Comparison of ENCODE assay signal across 12 mouse cellular contexts in genomic region chr12:86682178-86682577, GRCm38 (mm10). TPM values are rescaled to one million over a fixed set of nuclear protein-coding genes. Genes with fewer than 3 reads are reported as not detected.
DNase-seq lines count a peak whose midpoint lies in the region; ATAC-seq and TF ChIP-seq lines count a peak whose summit lies in the region.
"Had no signal": no experiment of that assay in that cellular context is flagged by ENCODE, and none has a peak within 500 bp of the region (broad histone marks: within the 10 kb centered on the region; RNA-seq: fewer than 3 reads in every experiment).

No protein-coding gene starts in this region.

- ATAC-seq in heart, embryonic 14.5 days (ENCODE audit: insufficient number of reproducible peaks, insufficient read depth, low FRiP score, low read depth), result no peak
- no peak for ATAC-seq in forebrain, embryonic 15.5 days (replicated peaks)
- ATAC-seq in midbrain, embryonic 13.5 days, result no peak

- peak overlapping the region in 1 of 2 experiments; percentile 2; a peak in 1 of 4 replicates for H3K4me3 ChIP-seq in heart, embryonic 14.5 days (ENCODE audit: control insufficient read depth in 1 of 2, insufficient read depth in 1 of 2, low read depth in 1 of 2, low read length in 2 of 2)
- peak overlapping the region; percentile 95 for H3K4me3 ChIP-seq in cortical plate, adult 2 months (ENCODE audit: insufficient read depth, low read length)
- peak overlapping the region; percentile 69 for H3K4me3 ChIP-seq in forebrain, embryonic 15.5 days
- H3K4me3 ChIP-seq in midbrain, embryonic 13.5 days (replicated peaks), result peak overlapping the region; percentile 98

- no peak for TF ChIP-seq CTCF in cortical plate, adult 2 months (IDR thresholded peaks at IDR 0.05; ENCODE audit: extremely low read depth, insufficient read depth, low read length)

- H3K27ac ChIP-seq in heart, embryonic 14.5 days (replicated peaks in 1 of 2; ENCODE audit: control insufficient read depth in 1 of 2, insufficient read depth in 1 of 2, low read depth in 2 of 2, low read length in 2 of 2), result 0 out of 4 replicates have a peak overlapping the region, but pooled peaks of 1 of the 2 experiments have one; percentile 14
- H3K27ac ChIP-seq in cortical plate, adult 2 months (ENCODE audit: insufficient read depth, low read length), result no peak overlapping the region
- no peak overlapping the region; the same call in 1 of the 2 replicates for H3K27ac ChIP-seq in forebrain, embryonic 15.5 days (replicated peaks)
- H3K27ac ChIP-seq in midbrain, embryonic 13.5 days, result no peak overlapping the region; the same call in 1 of the 2 replicates

- peaks cover 13% of the 10 kb centered on the region for H3K36me3 ChIP-seq in heart, embryonic 14.5 days (ENCODE audit: control insufficient read depth, insufficient read depth, low read length)
- H3K36me3 ChIP-seq in forebrain, embryonic 15.5 days, result peaks cover 11% of the 10 kb centered on the region
- peaks cover 40% of the 10 kb centered on the region for H3K36me3 ChIP-seq in midbrain, embryonic 13.5 days

- intact Hi-C loops in heart, postnatal 36 days (cut with DNase I), result no loop called here

- peak overlapping the region; percentile 99 for H3K4me2 ChIP-seq in heart, embryonic 14.5 days (ENCODE audit: low read length)
- peak overlapping the region; percentile 76 for H3K4me2 ChIP-seq in forebrain, embryonic 15.5 days (replicated peaks)
- H3K4me2 ChIP-seq in midbrain, embryonic 13.5 days (replicated peaks), result peak overlapping the region; percentile 95

- no peak for DNase-seq in heart, postnatal 36 days
- no peak for DNase-seq in testis, postnatal 14 days (ENCODE audit: low spot score)
- DNase-seq in spleen, adult 12 weeks (ENCODE audit: low spot score), result no peak
- DNase-seq: heart, postnatal 10 days; right cerebral cortex, postnatal 4 days; thymus, postnatal 14 days had no signal

- WGBS in heart, embryonic 14.5 days, result 77% methylated on average over 8 of the region's 8 CpGs
- 66% methylated on average over 8 of the region's 8 CpGs for WGBS in forebrain, embryonic 15.5 days
- WGBS in midbrain, embryonic 13.5 days, result 88% methylated on average over 8 of the region's 8 CpGs

- no peak for TF ChIP-seq POLR2A in cortical plate, adult 2 months (IDR thresholded peaks at IDR 0.05; ENCODE audit: extremely low read depth, insufficient read depth, low read length)

- peaks cover 6 to 27% of the 10 kb centered on the region in 2 experiments; a peak in 3 of 4 replicates for H3K4me1 ChIP-seq in heart, embryonic 14.5 days (ENCODE audit: control insufficient read depth in 2 of 2, insufficient read depth in 2 of 2, low read length in 2 of 2)
- H3K4me1 ChIP-seq in cortical plate, adult 2 months (ENCODE audit: control insufficient read depth, insufficient read depth, low read length), result peaks cover 8% of the 10 kb centered on the region
- peaks cover 53% of the 10 kb centered on the region for H3K4me1 ChIP-seq in forebrain, embryonic 15.5 days
- H3K4me1 ChIP-seq in midbrain, embryonic 13.5 days (replicated peaks), result peaks cover 57% of the 10 kb centered on the region

- no peaks in the 10 kb centered on the region for H3K27me3 ChIP-seq in heart, embryonic 14.5 days (ENCODE audit: control insufficient read depth, insufficient read depth, low read length)
- H3K27me3 ChIP-seq in forebrain, embryonic 15.5 days, result no peaks in the 10 kb centered on the region
- H3K27me3 ChIP-seq in midbrain, embryonic 13.5 days, result 0 out of 2 replicates have a peak, but pooled peaks cover 6% of the 10 kb centered on the region

- H3K9me3 ChIP-seq in heart, embryonic 14.5 days (ENCODE audit: control insufficient read depth, low read length), result no peaks in the 10 kb centered on the region
- no peaks in the 10 kb centered on the region for H3K9me3 ChIP-seq in forebrain, embryonic 15.5 days
- H3K9me3 ChIP-seq in midbrain, embryonic 13.5 days, result no peaks in the 10 kb centered on the region

- no peak overlapping the region; the same call in 1 of the 2 replicates for H3K9ac ChIP-seq in heart, embryonic 14.5 days (ENCODE audit: low read length)
- no peak overlapping the region for H3K9ac ChIP-seq in forebrain, embryonic 15.5 days (replicated peaks)
- 0 out of 2 replicates have a peak overlapping the region, but pooled peaks have one; percentile 33 for H3K9ac ChIP-seq in midbrain, embryonic 13.5 days (replicated peaks)

RNA-seq across cellular contexts. Expression of gene Vash1, which starts 3.7 kb away (rescaled TPM):
- 10.7 and 11.0 TPM in 2 replicates for polyA plus RNA-seq in heart, embryonic 14.5 days (2014; fragmentation: Nextera tagmentation; extraction: Ambion mirVana)
- total RNA-seq in heart, postnatal 36 days (2021), result 10 to 100 TPM; 14.0 to 17.0 TPM
- 14.7 and 15.8 TPM in 2 replicates for polyA plus RNA-seq in cortical plate, adult 2 months (2012; rRNA removed)
- polyA plus RNA-seq in forebrain, embryonic 15.5 days (2015; fragmentation: Nextera tagmentation; extraction: Ambion mirVana), result 42.8 and 50.9 TPM in 2 replicates
- 31.3 and 40.6 TPM in 2 replicates for polyA plus RNA-seq in midbrain, embryonic 13.5 days (2015; fragmentation: Nextera tagmentation; extraction: Ambion mirVana)

RNA-seq across cellular contexts. Expression of gene Angel1, which starts 44.1 kb away (rescaled TPM):
- polyA plus RNA-seq in heart, embryonic 14.5 days (2014; fragmentation: Nextera tagmentation; extraction: Ambion mirVana), result 8.4 and 9.6 TPM in 2 replicates
- total RNA-seq in heart, postnatal 36 days (2021), result 1 to 10 TPM; 3.2 to 4.4 TPM
- 10.3 and 10.5 TPM in 2 replicates for polyA plus RNA-seq in cortical plate, adult 2 months (2012; rRNA removed)
- 10.6 and 10.7 TPM in 2 replicates for polyA plus RNA-seq in forebrain, embryonic 15.5 days (2015; fragmentation: Nextera tagmentation; extraction: Ambion mirVana)
- polyA plus RNA-seq in midbrain, embryonic 13.5 days (2015; fragmentation: Nextera tagmentation; extraction: Ambion mirVana), result 10.3 and 10.9 TPM in 2 replicates

RNA-seq across cellular contexts. Expression of gene Lrrc74a, which starts 52.0 kb away (rescaled TPM):
- not detected in 2 replicates for polyA plus RNA-seq in heart, embryonic 14.5 days (2014; fragmentation: Nextera tagmentation; extraction: Ambion mirVana)
- not detected for total RNA-seq in heart, postnatal 36 days (2021)
- not detected in 2 replicates for polyA plus RNA-seq in cortical plate, adult 2 months (2012; rRNA removed)
- polyA plus RNA-seq in forebrain, embryonic 15.5 days (2015; fragmentation: Nextera tagmentation; extraction: Ambion mirVana), result not detected in 2 replicates
- not detected in 2 replicates for polyA plus RNA-seq in midbrain, embryonic 13.5 days (2015; fragmentation: Nextera tagmentation; extraction: Ambion mirVana)
- total RNA-seq: heart, postnatal 10 days had no signal
- polyA plus RNA-seq: large intestine, adult 2 months; limb, embryonic 14.5 days had no signal
